Mouse (Mus musculus) heart, postnatal 0 days (tissue): ENCODE measurements around the gene Ccdc86. TPM values are rescaled to one million over a fixed set of nuclear protein-coding genes. Genes with fewer than 3 reads are reported as not detected.

ENCODE experiments used
- ATAC-seq: fragments of 200-750 bp; cut with Nextera tagmentation; 2 replicates; pipeline ENCODE4 v1.8.0; 2017; ENCODE audit warnings: low read depth, moderate number of reproducible peaks, moderate library complexity; ENCODE audit not compliant: insufficient read depth
- DNase-seq: peaks from one replicate; pipeline ENCODE4 v3.0.0-alpha.2; 2016; ENCODE audit warnings: low spot score
- H3K27ac ChIP-seq: fragments of 300-500 bp; sonication (generic); 2 replicates; pipeline ENCODE4 v1.5.1; 2014; ENCODE audit warnings: low read depth, mild to moderate bottlenecking
- H3K27me3 ChIP-seq: fragments of 300-500 bp; sonication (generic); 2 replicates; pipeline ENCODE4 v1.6.1; 2014; ENCODE audit warnings: low read length, mixed read lengths; ENCODE audit not compliant: control insufficient read depth, insufficient read depth
- H3K36me3 ChIP-seq: fragments of 300-500 bp; sonication (generic); replicated peaks from 2 replicates; pipeline ENCODE4 v1.6.1; 2014; ENCODE audit warnings: low read length, mixed read lengths; ENCODE audit not compliant: control insufficient read depth, insufficient read depth
- H3K4me1 ChIP-seq: fragments of 300-500 bp; sonication (generic); 2 replicates; pipeline ENCODE4 v1.6.1; 2014; ENCODE audit warnings: antibody characterized with exemption; ENCODE audit not compliant: control insufficient read depth, insufficient read depth
- H3K4me2 ChIP-seq: fragments of 300-500 bp; sonication (generic); 2 replicates; pipeline ENCODE4 v1.6.1; 2014; ENCODE audit warnings: low read depth, mild to moderate bottlenecking, low read length, moderate library complexity
- H3K4me3 ChIP-seq: fragments of 300-500 bp; sonication (generic); 2 replicates; pipeline ENCODE4 v1.5.1; 2014; ENCODE audit warnings: low read depth, low read length
- H3K9ac ChIP-seq: fragments of 300-500 bp; sonication (generic); replicated peaks from 2 replicates; pipeline ENCODE4 v1.6.1; 2014; ENCODE audit warnings: low read depth, low read length, mixed read lengths
- H3K9me3 ChIP-seq: fragments of 300-500 bp; sonication (generic); replicated peaks from 2 replicates; pipeline ENCODE4 v1.6.1; 2016; ENCODE audit warnings: low read length; ENCODE audit not compliant: control insufficient read depth
- CTCF ChIP-seq: IDR thresholded peaks from 2 replicates; pipeline ENCODE4 v1.5.1; 2016; ENCODE audit warnings: antibody characterized with exemption, control low read depth, low read depth
- EP300 ChIP-seq: IDR thresholded peaks from 2 replicates; pipeline ENCODE4 v1.6.1; 2016; ENCODE audit warnings: antibody characterized with exemption, low read depth
- WGBS: fragments of 180-500 bp; shearing (Covaris S2); extraction: QIAGEN DNeasy Blood & Tissue Kit; methylation state at CpG from one replicate; pipeline ENCODE4 v1.1.7; 2014; 5-methylcytosine and 5-hydroxymethylcytosine counted together
- polyA plus RNA-seq: library from polyadenylated mRNA; unstranded; fragments of >200 nt; fragmentation: Nextera tagmentation; extraction: Ambion mirVana; gene quantifications from 2 replicates; pipeline ENCODE4 v1.2.1, GENCODE M21; 2015
- total RNA-seq: library from RNA; depleted of rRNA; stranded (reverse); fragments of >200 nt; gene quantifications from 2 replicates; pipeline ENCODE4 v1.2.3, GENCODE M21; 2014; ENCODE audit warnings: low replicate concordance

Gene Ccdc86
- total and polyA plus RNA-seq, 2 experiments from 2014 or later, result 8.7 to 12.4 TPM

DNA sequence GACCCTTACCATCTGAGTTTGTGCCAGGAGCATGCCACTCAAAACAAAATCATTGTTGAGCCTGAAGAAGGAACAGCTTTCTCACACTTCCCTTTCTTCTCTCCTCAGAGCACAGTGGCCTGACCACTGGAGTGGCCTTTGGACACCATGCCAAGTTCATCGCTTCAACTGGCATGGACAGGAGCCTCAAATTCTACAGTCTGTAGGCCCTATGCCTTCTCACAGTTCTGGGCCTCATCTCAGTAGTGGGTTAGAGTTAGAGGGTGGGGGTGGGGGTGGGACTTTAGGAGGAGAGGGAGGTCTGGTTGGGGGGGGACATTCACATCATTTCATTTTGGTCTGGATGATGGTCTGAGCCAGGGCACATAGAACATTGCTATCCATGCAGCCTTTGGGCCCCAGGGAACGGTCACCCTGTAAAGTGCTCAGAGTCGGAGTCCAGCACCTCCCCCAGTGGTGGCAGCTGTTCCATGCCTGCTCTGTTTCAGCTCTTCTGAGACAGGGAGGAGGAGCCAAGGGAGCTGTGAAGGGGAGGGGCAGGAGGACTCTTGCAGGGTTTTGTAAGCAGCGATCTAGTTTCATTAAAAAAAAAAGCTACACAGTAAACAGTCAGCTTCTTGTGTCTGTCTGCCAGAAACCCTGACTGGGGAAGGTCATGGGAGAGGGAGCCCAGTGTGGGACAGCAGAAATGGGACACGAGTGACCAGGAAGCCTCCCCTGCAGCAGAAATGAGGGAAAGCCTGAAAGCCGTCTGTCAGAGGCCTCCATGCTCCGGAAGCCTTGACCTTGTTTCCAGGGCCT lies 43.9 kb downstream of the Ccdc86 start:
- no peak overlapping the region for H3K4me3 ChIP-seq
- no peak overlapping the region for H3K4me2 ChIP-seq
- no peak overlapping the region for H3K9ac ChIP-seq
- WGBS, result 12% methylated on average over 7 of the region's 7 CpGs
- TF ChIP-seq CTCF, result no peak
- peak; percentile 2; the same call in 1 of the 2 replicates for TF ChIP-seq EP300
- DNase-seq (peak; percentile 70), ATAC-seq (peak; percentile 60)
- H3K4me1 ChIP-seq, result peaks cover 27% of the 10 kb centered on the region
- peak overlapping the region; percentile 88 for H3K27ac ChIP-seq
- no peaks in the 10 kb centered on the region for H3K27me3 ChIP-seq
- no peaks in the 10 kb centered on the region for H3K9me3 ChIP-seq
- H3K36me3 ChIP-seq, result peaks cover 71% of the 10 kb centered on the region

- ATAC-seq, result no peak
- Histone ChIP-seq H3K9ac (no peak overlapping the region), H3K4me2 (no peak overlapping the region), H3K36me3 (peaks cover 77% of the 10 kb centered on the region), H3K4me1 (peaks cover 31% of the 10 kb centered on the region), H3K27ac (peak overlapping the region; percentile 88), H3K9me3 (no peaks in the 10 kb centered on the region), H3K27me3 (no peaks in the 10 kb centered on the region), H3K4me3 (no peak overlapping the region)
- TF ChIP-seq CTCF (no peak), EP300 (no peak)
- WGBS, result 70% methylated on average over 5 of the region's 5 CpGs
- DNase-seq, result no peak
Measured at GRCm38 (mm10) chr19:10904512-10904911, 44.6 kb downstream of the Ccdc86 start.

DNA sequence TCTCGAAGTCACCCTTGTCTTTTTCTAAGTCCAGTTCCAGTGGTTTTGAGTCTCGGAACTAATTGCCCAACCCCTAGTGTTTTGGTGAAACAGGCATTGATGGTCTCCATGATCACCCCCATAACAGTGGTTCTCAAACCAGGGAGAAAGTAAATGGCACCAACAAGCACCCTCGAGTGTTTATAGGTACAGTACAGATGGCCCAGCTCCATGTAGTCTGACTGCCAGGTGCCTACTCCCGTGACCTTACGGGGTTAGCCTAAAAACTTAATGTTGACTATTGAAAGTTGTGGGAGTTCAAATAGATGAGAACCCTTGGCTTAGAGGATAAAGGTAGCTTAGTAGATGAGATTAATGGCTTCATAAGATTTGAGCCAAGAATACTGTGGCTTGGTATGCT lies 48.0 kb downstream of the Ccdc86 start:
- WGBS, result 92% methylated on average over 5 of the region's 5 CpGs

DNA sequence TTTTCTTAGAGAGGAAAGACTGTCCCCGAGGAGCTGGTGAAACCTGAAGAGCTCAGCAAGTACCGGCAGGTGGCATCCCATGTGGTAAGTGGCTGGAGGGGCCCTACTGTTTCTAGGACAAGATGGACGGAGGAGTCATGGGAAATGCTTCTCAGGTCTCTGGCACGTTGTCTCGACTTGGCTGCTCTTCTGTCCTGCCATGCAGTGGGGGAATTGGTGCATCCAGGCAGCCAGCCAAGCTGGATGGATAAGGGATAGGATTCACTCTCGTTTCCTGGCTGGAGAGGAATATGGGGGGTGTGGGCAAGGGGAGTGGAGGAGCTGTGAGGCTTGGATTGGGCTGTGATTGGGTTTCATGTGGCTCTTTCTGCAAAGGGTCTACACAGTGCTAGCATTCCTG lies 48.8 kb downstream of the Ccdc86 start:
- Histone ChIP-seq H3K27ac (peak overlapping the region; percentile 62), H3K9me3 (no peaks in the 10 kb centered on the region), H3K27me3 (no peaks in the 10 kb centered on the region), H3K4me2 (no peak overlapping the region), H3K4me1 (peaks cover 36% of the 10 kb centered on the region), H3K4me3 (no peak overlapping the region), H3K36me3 (peaks cover 77% of the 10 kb centered on the region), H3K9ac (no peak overlapping the region)
- DNase-seq (peak; percentile 49), ATAC-seq (peak; percentile 28; the same call in 1 of the 2 replicates)
- WGBS, result 16% methylated on average over 6 of the region's 6 CpGs
- no peak for TF ChIP-seq EP300
- TF ChIP-seq CTCF, result no peak

More for the DNA sequence above, 48.0 kb downstream of the Ccdc86 start:
- Histone ChIP-seq H3K4me3 (no peak overlapping the region), H3K27me3 (no peaks in the 10 kb centered on the region), H3K36me3 (peaks cover 84% of the 10 kb centered on the region), H3K9me3 (no peaks in the 10 kb centered on the region), H3K4me2 (no peak overlapping the region), H3K9ac (no peak overlapping the region), H3K4me1 (peaks cover 37% of the 10 kb centered on the region), H3K27ac (no peak overlapping the region)
- ATAC-seq, result no peak
- no peak for TF ChIP-seq CTCF
- no peak for TF ChIP-seq EP300
- no peak for DNase-seq

GRCm38 (mm10) chr19:10897491-10897890 lies 51.6 kb downstream of the Ccdc86 start:
- H3K4me2 ChIP-seq, result peak overlapping the region; percentile 90
- peak overlapping the region; percentile 96; the same call in 1 of the 2 replicates for H3K9ac ChIP-seq
- TF ChIP-seq CTCF (no peak), EP300 (no peak)

More at GRCm38 (mm10) chr19:10897491-10897890, 51.6 kb downstream of the Ccdc86 start:
- no peaks in the 10 kb centered on the region for H3K27me3 ChIP-seq
- H3K27ac ChIP-seq, result peak overlapping the region; percentile 96
- DNase-seq, result no peak
- H3K4me3 ChIP-seq, result peak overlapping the region; percentile 93; the same call in 1 of the 2 replicates
- H3K36me3 ChIP-seq, result peaks cover 49% of the 10 kb centered on the region
- no peaks in the 10 kb centered on the region for H3K9me3 ChIP-seq
- 50% methylated on average over 8 of the region's 8 CpGs for WGBS
- peaks cover 32% of the 10 kb centered on the region for H3K4me1 ChIP-seq
- no peak for ATAC-seq
